Mouse (Mus musculus) testis, postnatal 14 days (tissue): ENCODE measurements around the gene Ch25h.

Source experiments
- DNase-seq: peaks from one replicate; pipeline ENCODE4 v3.0.0; 2021; ENCODE audit warnings: low spot score

Gene Ch25h

DNA sequence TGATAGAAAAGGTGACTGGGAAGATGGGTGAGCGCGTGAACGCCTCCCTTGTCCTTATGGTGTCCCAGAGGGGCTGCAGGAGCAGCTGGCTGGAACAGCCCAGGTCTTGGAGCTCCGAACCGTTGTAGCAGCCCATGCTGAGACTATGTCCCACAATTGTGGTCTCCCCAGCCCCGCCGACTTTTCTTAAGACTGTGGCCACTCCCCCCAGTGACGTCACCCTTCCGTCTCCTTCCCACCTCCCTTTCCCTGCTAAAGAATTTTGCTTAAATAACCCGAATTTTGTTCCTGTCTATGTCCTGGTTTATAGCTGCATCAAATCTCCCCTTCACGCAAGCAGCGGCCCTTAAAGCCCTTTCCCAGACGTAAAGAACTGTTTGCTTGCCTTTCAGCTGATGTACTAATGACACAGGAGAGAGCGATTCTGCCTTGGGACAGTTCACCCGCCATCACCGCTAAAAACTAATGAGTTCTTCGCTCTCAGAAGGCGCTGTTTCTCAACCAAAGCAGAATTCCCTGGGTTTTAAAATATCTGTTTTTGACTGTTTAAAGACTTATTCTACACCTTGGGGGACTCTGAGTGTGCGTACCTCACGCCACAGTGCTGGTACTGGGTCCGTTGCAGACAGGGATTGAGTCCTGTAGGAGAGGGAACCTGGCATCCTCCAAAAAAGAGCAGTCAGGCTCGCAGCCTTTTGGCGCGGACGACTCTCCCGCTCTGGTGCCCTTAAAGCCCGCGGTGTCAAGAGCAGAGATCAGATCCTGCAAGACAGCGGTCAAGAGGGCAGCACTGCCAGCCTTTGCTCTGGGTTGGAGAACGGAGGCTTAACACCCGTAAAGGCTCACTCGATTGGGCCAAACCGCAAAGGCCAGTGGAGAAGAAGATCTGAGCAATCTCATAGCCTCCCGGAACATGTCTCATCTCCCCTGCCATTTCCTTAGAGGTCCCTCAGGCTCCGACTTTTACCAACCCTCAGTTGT is at the start of gene Ch25h:
Gene Ch25h, minus strand, starts transcription at position 174 of the 981 bp plus-strand sequence.
- no peak for DNase-seq

DNA sequence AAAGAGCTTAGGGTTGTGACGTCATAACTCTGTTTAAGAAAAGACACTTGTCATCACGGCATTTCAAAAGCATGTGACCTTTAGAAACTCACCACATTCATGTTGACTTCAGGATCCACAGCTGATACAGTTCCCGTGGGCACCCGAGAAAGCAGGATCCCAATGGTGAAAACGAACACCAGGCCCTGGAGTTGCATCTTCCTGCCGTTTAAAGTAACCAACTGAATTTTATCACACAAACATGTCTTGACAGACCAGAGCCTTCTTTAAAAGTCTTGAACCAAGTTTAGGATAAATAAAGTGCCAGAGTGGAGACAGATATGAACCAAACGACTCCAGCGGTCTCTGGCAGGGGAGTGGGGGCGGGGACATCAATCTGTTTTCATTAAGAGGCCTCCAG is 49.7 kb upstream of the Ch25h start:
- DNase-seq: no peak

DNA sequence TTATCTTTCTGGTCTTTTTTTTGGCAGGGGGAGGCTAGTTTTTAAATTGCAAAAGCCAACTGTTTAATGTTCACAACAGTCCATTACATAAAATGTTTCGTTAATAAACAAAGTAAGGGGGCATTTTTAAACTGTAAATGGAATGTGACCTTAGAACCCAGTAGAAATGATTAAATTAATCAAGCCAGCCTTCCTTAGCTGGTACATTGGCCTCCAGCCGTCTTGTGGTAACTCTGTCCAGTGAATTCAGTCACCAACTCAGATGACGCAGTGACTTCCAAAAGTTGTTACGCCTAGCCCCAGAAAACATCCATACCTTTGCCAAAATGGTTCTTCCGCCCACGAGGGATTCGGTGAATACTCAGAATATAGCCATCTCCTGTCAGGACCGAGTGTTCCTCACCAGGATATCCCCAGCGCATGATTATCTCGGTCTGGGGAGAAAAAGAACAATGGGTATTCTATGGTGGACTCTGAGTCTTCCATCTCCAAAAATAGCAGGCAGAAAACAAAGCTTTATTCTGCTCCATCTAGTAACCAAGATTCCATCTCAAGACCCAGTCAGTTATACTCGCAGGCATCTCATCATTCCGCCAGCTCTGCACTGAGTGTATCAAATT is 48.3 kb upstream of the Ch25h start:
- DNase-seq: no peak

DNA sequence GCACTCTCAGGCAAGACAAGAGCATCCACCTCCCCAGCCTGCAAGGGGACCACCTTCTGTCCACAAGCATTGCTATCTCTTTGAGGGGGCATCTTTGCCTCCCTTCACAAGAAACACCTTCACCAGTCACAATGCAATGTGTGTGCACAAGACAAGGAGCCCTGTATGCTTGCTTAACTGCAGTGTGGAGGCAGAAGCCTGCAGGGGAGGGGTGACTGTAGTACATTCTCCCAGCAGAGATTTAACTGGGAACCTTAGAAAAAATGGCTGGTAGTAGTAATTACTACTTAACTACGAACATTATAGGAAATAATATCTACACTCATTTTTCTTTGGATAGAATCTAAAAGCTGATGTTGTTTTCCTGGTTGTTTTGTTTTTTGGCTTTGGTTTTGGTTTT is 47.0 kb upstream of the Ch25h start:
- DNase-seq: no peak

GRCm38 (mm10) chr19:34521361-34521760 is 46.4 kb upstream of the Ch25h start:
- DNase-seq: no peak

GRCm38 (mm10) chr19:34520051-34520450 is 45.1 kb upstream of the Ch25h start:
- DNase-seq: no peak

DNA sequence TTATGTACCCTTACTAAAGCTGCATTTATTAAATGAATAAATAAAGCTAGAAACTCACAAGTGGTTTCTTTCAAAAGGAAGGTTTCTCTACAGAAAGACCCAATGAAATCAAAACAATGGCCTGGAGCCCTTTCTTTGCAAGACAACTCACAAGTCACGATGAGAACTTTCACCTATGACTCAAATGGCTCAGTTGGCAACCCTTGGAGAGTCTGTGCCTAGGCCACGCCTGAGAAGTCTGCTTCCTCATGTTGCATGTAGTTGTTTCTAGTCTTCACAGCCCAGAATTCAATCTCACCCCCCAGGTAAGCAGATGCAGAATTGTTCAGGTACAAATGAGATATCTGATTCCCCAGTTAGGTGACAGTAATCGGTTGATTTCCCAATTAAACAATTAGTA is 44.7 kb upstream of the Ch25h start:
- DNase-seq: no peak

DNA sequence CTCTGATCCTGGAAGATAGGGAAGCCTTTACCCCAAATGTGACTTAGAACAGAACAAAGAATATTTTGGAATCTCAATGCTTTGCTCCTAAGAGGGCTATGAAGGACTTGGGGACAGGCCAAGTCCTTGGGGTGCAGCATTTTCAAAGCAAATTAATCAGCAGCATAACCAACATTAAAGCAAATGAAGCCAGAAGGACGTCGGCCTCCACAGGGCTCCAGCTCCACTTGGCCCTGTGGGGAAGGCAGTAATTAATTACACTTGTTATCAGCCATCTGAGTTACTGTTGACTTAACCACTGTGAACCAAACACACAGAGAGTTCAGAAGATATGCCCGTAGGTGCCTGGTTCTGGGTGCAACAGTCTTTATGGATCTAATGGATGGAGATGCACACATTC is 43.8 kb upstream of the Ch25h start:
- no peak for DNase-seq

GRCm38 (mm10) chr19:34517812-34518594 is 43.0 kb upstream of the Ch25h start:
- no peak for DNase-seq

DNA sequence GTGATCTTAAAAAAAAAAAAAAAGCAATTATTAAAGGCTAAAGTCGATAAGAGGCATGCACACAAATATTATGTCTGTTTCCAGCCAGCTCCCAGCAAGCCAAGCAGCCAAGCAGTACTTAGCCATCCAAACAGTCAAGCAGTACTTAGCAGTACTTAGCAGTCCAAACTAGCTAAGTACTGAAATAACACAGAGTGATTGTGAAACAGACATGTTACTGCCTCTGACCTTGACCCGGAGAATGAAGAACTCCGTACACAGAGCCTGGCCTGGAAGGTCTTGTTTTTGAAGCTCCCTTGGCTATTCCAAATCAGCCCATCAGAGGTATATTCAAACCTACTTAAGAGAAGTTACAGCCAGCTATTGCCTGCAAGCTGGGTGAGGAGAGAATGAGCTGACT is 42.2 kb upstream of the Ch25h start:
- DNase-seq: no peak

DNA sequence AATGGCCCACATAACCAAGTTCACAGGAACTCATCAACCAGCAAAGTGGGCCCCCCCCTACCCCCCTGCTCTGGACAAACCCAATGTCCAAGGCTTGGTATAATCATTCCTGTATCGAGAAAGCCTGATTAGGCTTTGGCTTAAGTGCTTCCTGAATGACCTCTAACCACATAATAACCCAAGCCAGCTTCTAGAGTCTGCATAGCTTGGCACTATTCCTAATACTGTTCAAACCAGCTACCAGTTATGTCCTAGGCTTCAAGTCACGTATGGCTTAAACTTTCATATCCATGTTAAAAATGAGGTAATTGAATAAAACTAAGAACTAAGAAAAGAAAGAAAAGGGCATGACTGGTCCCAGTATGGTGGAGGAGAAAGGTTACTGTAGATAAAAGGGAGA is 41.4 kb upstream of the Ch25h start:
- no peak for DNase-seq

- DNase-seq: no peak
These were observed 40.7 kb upstream of the Ch25h start for GRCm38 (mm10) chr19:34515681-34516080.

DNA sequence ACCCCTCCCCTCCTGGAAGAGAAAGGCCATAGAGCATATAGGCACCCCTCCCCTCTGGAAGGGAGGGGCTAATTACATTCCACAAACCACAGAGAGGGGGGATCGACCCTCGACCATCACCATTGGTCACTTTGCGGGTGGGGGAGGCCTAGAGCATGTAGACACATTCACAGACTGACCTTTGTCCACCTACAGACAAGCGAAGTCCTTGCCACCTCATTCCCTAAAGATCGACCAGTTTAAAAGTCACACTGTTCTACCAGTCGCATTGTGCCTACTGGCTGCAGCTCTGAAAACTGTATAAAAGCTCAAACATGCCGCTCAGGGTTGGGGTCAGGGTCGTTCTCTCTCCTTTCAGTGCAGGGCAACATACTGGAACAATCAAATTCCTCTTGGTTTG is 36.6 kb upstream of the Ch25h start:
- no peak for DNase-seq

DNA sequence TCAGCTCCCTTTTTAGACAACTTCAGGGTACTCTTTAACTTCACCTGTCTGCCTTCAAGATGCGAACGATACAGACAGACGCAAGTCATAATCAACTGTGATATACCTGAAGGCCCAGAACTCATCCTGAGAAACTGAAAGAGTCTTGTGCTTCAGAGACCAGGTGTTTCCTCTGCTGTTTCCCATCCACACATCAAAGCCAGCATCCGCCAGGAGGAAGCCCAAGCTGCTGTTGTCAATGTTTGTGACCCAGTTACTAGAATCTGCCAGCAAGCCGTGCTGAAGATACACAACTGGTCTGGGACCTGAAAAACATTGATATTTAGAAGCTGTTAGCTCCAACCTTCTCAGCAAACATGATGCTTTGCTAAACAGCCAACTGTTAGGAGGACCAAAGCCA is 35.8 kb upstream of the Ch25h start:
- no peak for DNase-seq

GRCm38 (mm10) chr19:34505161-34505721 is 30.3 kb upstream of the Ch25h start:
- DNase-seq: no peak

- peak; percentile 37 for DNase-seq
These were observed 25.8 kb upstream of the Ch25h start for GRCm38 (mm10) chr19:34500763-34501162.

GRCm38 (mm10) chr19:34496353-34496752 is 21.4 kb upstream of the Ch25h start:
- DNase-seq: no peak

DNA sequence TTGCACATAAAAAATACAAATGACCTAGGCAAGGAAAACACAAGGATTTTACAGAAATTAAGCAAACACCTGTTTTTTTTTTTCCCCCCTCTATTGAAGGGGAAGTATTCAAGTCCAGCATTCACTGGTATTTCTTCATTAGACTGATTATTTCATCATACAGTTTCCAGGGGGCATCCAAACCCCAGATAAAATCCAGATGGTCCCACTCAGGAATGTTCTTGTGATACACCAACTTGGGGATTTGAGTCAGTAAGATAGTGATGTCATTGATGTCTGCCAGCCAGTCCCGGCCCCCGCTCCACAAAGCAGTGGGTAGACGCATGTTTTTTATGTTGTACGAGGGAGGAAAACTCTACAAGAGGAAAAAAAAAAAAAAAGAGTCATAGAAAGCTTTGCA is 18.9 kb upstream of the Ch25h start:
- no peak for DNase-seq

DNA sequence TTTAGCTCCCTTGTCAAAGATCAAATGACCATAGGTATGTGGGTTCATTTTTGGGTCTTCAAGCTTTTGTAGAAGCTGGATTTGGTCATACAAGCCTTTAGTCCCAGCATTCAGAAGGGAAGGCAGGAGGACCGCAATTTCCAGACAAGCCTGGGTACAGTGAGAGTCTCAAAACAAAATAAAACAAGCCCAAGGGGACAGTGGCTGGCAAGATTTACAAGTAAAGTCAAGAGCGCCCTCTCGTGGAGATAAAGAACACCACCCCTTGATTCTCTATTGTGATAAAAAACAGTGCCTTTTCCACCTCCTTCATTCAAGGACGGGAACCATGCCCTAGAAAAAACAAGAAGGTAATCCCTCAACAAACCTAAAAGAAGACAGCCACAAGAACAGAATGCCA is 8.6 kb upstream of the Ch25h start:
- no peak for DNase-seq

DNA sequence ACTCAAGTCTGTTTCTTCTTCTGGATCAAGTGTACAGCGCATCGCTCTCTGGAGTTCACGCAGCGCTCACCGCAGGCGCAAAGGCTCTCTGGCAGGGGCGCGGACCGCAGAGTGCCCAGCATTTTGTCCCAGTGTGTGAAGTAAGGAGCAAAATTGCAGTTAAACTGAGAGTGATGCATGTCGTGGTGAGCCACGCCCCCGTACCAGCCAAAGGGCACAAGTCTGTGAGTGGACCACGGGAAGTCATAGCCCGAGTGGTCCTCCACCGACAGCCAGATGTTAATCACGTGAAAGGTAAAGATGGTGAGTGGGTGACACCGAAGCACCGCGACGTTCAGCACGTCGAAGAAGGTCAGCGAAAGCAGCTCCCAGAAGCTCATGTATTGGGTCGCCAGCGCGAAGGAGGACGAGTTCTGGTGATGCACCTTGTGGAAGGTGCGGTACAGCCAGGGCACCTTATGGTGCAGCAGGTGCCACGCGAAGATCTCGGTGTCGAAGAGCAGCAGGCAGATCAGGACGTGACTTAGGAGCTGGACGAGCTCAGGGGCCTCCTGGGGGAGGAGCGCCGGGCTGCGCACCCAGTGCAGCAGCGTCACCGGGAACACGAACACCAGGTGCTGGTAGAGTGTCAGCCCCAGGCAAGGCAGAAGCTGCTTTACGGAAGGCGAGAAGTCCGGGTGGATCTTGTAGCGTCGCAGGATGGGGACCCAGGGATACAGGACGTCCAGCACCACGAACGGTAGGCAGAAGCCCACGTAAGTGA is 555 bp downstream of the Ch25h start:
- no peak for DNase-seq

- no peak for DNase-seq
These were observed 3.3 kb downstream of the Ch25h start for GRCm38 (mm10) chr19:34471703-34472102.

DNA sequence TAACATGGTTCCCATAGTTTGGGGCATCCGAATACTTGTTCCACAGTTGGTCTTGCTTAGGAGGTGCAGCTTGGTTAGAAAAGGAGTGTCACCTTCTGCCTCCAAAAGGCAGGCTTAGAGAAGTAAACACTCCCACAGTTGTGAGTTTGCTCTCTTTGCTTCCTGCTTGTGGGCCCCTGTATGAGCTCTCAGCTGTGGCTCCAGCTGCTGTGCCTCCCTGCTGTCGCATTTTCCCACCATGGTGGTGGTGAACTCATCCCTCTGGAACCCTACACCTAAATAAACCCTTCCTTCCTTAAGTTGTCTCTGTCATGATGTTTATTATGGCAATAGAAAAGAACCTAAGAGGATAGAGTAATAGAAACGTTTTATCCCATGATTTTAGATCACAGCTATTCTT is 6.2 kb downstream of the Ch25h start:
- no peak for DNase-seq
